Mouse (Mus musculus): ENCODE measurements around the gene Gm20715. TPM values are rescaled to one million over a fixed set of nuclear protein-coding genes. Genes with fewer than 3 reads are reported as not detected.
A peak's percentile ranks its signal among the peaks of the same experiment; 100 is the strongest.
"Not testable (repeated sequence)": the region's sequence is repeated elsewhere in the genome, so short reads cannot be mapped to it uniquely, and the experiment has no call there.

Gm20715 gene
- not detected in 2 replicates for polyA plus RNA-seq (2014; fragmentation: Nextera tagmentation; extraction: Ambion mirVana)

- Histone ChIP-seq H3K9me3 (ENCODE audit: control insufficient read depth, low read length) (no peaks in the 10 kb centered on the region), H3K4me1 (ENCODE audit: control insufficient read depth, insufficient read depth, low read length) (no peaks in the 10 kb centered on the region), H3K27ac (ENCODE audit: low read depth, low read length) (no peak within 1 kb of the TSS), H3K4me2 (replicated peaks; ENCODE audit: low read depth, low read length) (no peak within 1 kb of the TSS), H3K36me3 (ENCODE audit: control insufficient read depth, insufficient read depth, low read length) (no peaks in the 10 kb centered on the region), H3K9ac (ENCODE audit: low read depth, low read length) (no peak within 1 kb of the TSS), H3K27me3 (ENCODE audit: control insufficient read depth, insufficient read depth, low read length) (no peaks in the 10 kb centered on the region), H3K4me3 (ENCODE audit: low read length) (no peak within 1 kb of the TSS)
- WGBS = 1% methylated on average over 17 of the region's 17 CpGs
- ATAC-seq (ENCODE audit: low FRiP score, low TSS enrichment) = peak; percentile 96
Measured at GRCm38 (mm10) chr7:6410043-6410442, at the start of gene Gm20715. Gene Gm20715 (plus strand): TSS chr7:6410277.

- no peaks in the 10 kb centered on the region for H3K4me1 ChIP-seq (ENCODE audit: control insufficient read depth, insufficient read depth, low read length)
- ATAC-seq (ENCODE audit: low FRiP score, low TSS enrichment) = no peak
- H3K4me2 ChIP-seq (replicated peaks; ENCODE audit: low read depth, low read length) = no peak overlapping the region
- no peak overlapping the region for H3K9ac ChIP-seq (ENCODE audit: low read depth, low read length)
- no peaks in the 10 kb centered on the region for H3K9me3 ChIP-seq (ENCODE audit: control insufficient read depth, low read length)
- no peak overlapping the region for H3K27ac ChIP-seq (ENCODE audit: low read depth, low read length)
- no peaks in the 10 kb centered on the region for H3K36me3 ChIP-seq (ENCODE audit: control insufficient read depth, insufficient read depth, low read length)
- H3K27me3 ChIP-seq (ENCODE audit: control insufficient read depth, insufficient read depth, low read length) = no peaks in the 10 kb centered on the region
- no peak overlapping the region for H3K4me3 ChIP-seq (ENCODE audit: low read length)
- 16% methylated on average over 9 of the region's 9 CpGs for WGBS
Measured at GRCm38 (mm10) chr7:6360477-6361060, 49.5 kb upstream of the Gm20715 start.

GRCm38 (mm10) chr7:6361756-6362155 is 48.3 kb upstream of the Gm20715 start:
- WGBS = 27% methylated on average over 7 of the region's 7 CpGs
- Histone ChIP-seq H3K9me3 (ENCODE audit: control insufficient read depth, low read length) (no peaks in the 10 kb centered on the region), H3K27ac (ENCODE audit: low read depth, low read length) (peak overlapping the region; percentile 55; the same call in 1 of the 2 replicates), H3K9ac (ENCODE audit: low read depth, low read length) (peak overlapping the region; percentile 55), H3K36me3 (ENCODE audit: control insufficient read depth, insufficient read depth, low read length) (no peaks in the 10 kb centered on the region), H3K4me1 (ENCODE audit: control insufficient read depth, insufficient read depth, low read length) (no peaks in the 10 kb centered on the region), H3K4me3 (ENCODE audit: low read length) (peak overlapping the region; percentile 54), H3K27me3 (ENCODE audit: control insufficient read depth, insufficient read depth, low read length) (no peaks in the 10 kb centered on the region), H3K4me2 (replicated peaks; ENCODE audit: low read depth, low read length) (peak overlapping the region; percentile 57)
- ATAC-seq (ENCODE audit: low FRiP score, low TSS enrichment) = no peak

- Histone ChIP-seq H3K27me3 (ENCODE audit: control insufficient read depth, insufficient read depth, low read length) (no peaks in the 10 kb centered on the region), H3K27ac (ENCODE audit: low read depth, low read length) (peak overlapping the region; percentile 82; the same call in 1 of the 2 replicates), H3K4me3 (ENCODE audit: low read length) (peak overlapping the region; percentile 54), H3K36me3 (ENCODE audit: control insufficient read depth, insufficient read depth, low read length) (no peaks in the 10 kb centered on the region), H3K4me1 (ENCODE audit: control insufficient read depth, insufficient read depth, low read length) (no peaks in the 10 kb centered on the region), H3K9ac (ENCODE audit: low read depth, low read length) (peak overlapping the region; percentile 55), H3K9me3 (ENCODE audit: control insufficient read depth, low read length) (no peaks in the 10 kb centered on the region), H3K4me2 (replicated peaks; ENCODE audit: low read depth, low read length) (peak overlapping the region; percentile 68)
- peak; percentile 95 for ATAC-seq (ENCODE audit: low FRiP score, low TSS enrichment)
- under 1% methylated on average over 38 of the region's 38 CpGs for WGBS
Measured at GRCm38 (mm10) chr7:6362268-6363046, 47.6 kb upstream of the Gm20715 start.

- under 1% methylated on average over 23 of the region's 23 CpGs for WGBS
Measured at GRCm38 (mm10) chr7:6363047-6363488, 47.0 kb upstream of the Gm20715 start, which contains the start of gene Zfp78. Gene Zfp78 (plus strand): TSS chr7:6363280.

GRCm38 (mm10) chr7:6364761-6365160 is 45.3 kb upstream of the Gm20715 start:
- Histone ChIP-seq H3K9ac (ENCODE audit: low read depth, low read length) (no peak overlapping the region), H3K4me2 (replicated peaks; ENCODE audit: low read depth, low read length) (no peak overlapping the region), H3K9me3 (ENCODE audit: control insufficient read depth, low read length) (no peaks in the 10 kb centered on the region), H3K27ac (ENCODE audit: low read depth, low read length) (no peak overlapping the region), H3K36me3 (ENCODE audit: control insufficient read depth, insufficient read depth, low read length) (no peaks in the 10 kb centered on the region), H3K27me3 (ENCODE audit: control insufficient read depth, insufficient read depth, low read length) (no peaks in the 10 kb centered on the region), H3K4me1 (ENCODE audit: control insufficient read depth, insufficient read depth, low read length) (no peaks in the 10 kb centered on the region), H3K4me3 (ENCODE audit: low read length) (no peak overlapping the region)
- ATAC-seq (ENCODE audit: low FRiP score, low TSS enrichment) = no peak
- WGBS = 78% methylated on average over 1 of the region's 1 CpGs

More at GRCm38 (mm10) chr7:6363047-6363488, 47.0 kb upstream of the Gm20715 start, which contains the start of gene Zfp78:
- Histone ChIP-seq H3K36me3 (ENCODE audit: control insufficient read depth, insufficient read depth, low read length) (no peaks in the 10 kb centered on the region), H3K27me3 (ENCODE audit: control insufficient read depth, insufficient read depth, low read length) (no peaks in the 10 kb centered on the region), H3K9me3 (ENCODE audit: control insufficient read depth, low read length) (no peaks in the 10 kb centered on the region), H3K9ac (ENCODE audit: low read depth, low read length) (peak within 1 kb of the TSS; percentile 66), H3K4me3 (ENCODE audit: low read length) (peak within 1 kb of the TSS; percentile 54), H3K4me2 (replicated peaks; ENCODE audit: low read depth, low read length) (peak within 1 kb of the TSS; percentile 68), H3K4me1 (ENCODE audit: control insufficient read depth, insufficient read depth, low read length) (no peaks in the 10 kb centered on the region), H3K27ac (ENCODE audit: low read depth, low read length) (peak within 1 kb of the TSS; percentile 82; the same call in 1 of the 2 replicates)
- peak; percentile 83 for ATAC-seq (ENCODE audit: low FRiP score, low TSS enrichment)

- H3K9ac ChIP-seq (ENCODE audit: low read depth, low read length) = no peak overlapping the region
- no peaks in the 10 kb centered on the region for H3K9me3 ChIP-seq (ENCODE audit: control insufficient read depth, low read length)
- no peaks in the 10 kb centered on the region for H3K27me3 ChIP-seq (ENCODE audit: control insufficient read depth, insufficient read depth, low read length)
- WGBS = 92% methylated on average over 5 of the region's 5 CpGs
- H3K4me3 ChIP-seq (ENCODE audit: low read length) = no peak overlapping the region
- H3K4me1 ChIP-seq (ENCODE audit: control insufficient read depth, insufficient read depth, low read length) = no peaks in the 10 kb centered on the region
- no peak overlapping the region for H3K4me2 ChIP-seq (replicated peaks; ENCODE audit: low read depth, low read length)
- no peak for ATAC-seq (ENCODE audit: low FRiP score, low TSS enrichment)
- no peak overlapping the region for H3K27ac ChIP-seq (ENCODE audit: low read depth, low read length)
- no peaks in the 10 kb centered on the region for H3K36me3 ChIP-seq (ENCODE audit: control insufficient read depth, insufficient read depth, low read length)
Measured at GRCm38 (mm10) chr7:6367185-6367584, 42.9 kb upstream of the Gm20715 start.

GRCm38 (mm10) chr7:6368146-6368545 is 41.9 kb upstream of the Gm20715 start:
- H3K4me3 ChIP-seq (ENCODE audit: low read length); H3K4me2 ChIP-seq (replicated peaks; ENCODE audit: low read depth, low read length); H3K4me1 ChIP-seq (ENCODE audit: control insufficient read depth, insufficient read depth, low read length); H3K36me3 ChIP-seq (ENCODE audit: control insufficient read depth, insufficient read depth, low read length); H3K27ac ChIP-seq (ENCODE audit: low read depth, low read length); ATAC-seq (ENCODE audit: low FRiP score, low TSS enrichment); H3K9me3 ChIP-seq (ENCODE audit: control insufficient read depth, low read length); H3K27me3 ChIP-seq (ENCODE audit: control insufficient read depth, insufficient read depth, low read length); H3K9ac ChIP-seq (ENCODE audit: low read depth, low read length): not testable (repeated sequence)
- 85% methylated on average over 5 of the region's 5 CpGs for WGBS

- WGBS = 81% methylated on average over 3 of the region's 3 CpGs
- no peak for ATAC-seq (ENCODE audit: low FRiP score, low TSS enrichment)
Measured at GRCm38 (mm10) chr7:6369460-6369859, 40.6 kb upstream of the Gm20715 start.

More at GRCm38 (mm10) chr7:6369460-6369859, 40.6 kb upstream of the Gm20715 start:
- H3K4me3 ChIP-seq (ENCODE audit: low read length) = no peak overlapping the region
- H3K4me1 ChIP-seq (ENCODE audit: control insufficient read depth, insufficient read depth, low read length) = no peaks in the 10 kb centered on the region
- H3K36me3 ChIP-seq (ENCODE audit: control insufficient read depth, insufficient read depth, low read length) = no peaks in the 10 kb centered on the region
- no peak overlapping the region for H3K4me2 ChIP-seq (replicated peaks; ENCODE audit: low read depth, low read length)
- no peaks in the 10 kb centered on the region for H3K27me3 ChIP-seq (ENCODE audit: control insufficient read depth, insufficient read depth, low read length)
- no peaks in the 10 kb centered on the region for H3K9me3 ChIP-seq (ENCODE audit: control insufficient read depth, low read length)
- no peak overlapping the region for H3K9ac ChIP-seq (ENCODE audit: low read depth, low read length)
- no peak overlapping the region for H3K27ac ChIP-seq (ENCODE audit: low read depth, low read length)
